Mouse (Mus musculus) lung, postnatal 0 days (tissue): Measurements from ENCODE around the gene Nfix.

Experiments used
- CTCF ChIP-seq: IDR thresholded peaks from 2 replicates; pipeline ENCODE4 v1.5.1; 2016; ENCODE audit warnings: antibody characterized with exemption, mild to moderate bottlenecking
- EP300 ChIP-seq: IDR thresholded peaks from 2 replicates; pipeline ENCODE4 v1.6.1; 2016; ENCODE audit warnings: antibody characterized with exemption, mild to moderate bottlenecking, control low read depth

- TF ChIP-seq CTCF (no peak), EP300 (no peak)
These were observed 26.3 kb downstream of the Nfix start for GRCm38 (mm10) chr8:84773833-84774232.
